Mouse (Mus musculus) c-Kit-negative CD71-positive TER-119-positive erythroid progenitor cells, embryonic 14.5 days (primary cell): ENCODE measurements around the gene Col1a2.

Experiments
- DNase-seq: peaks from one replicate; pipeline ENCODE4 v3.0.0-alpha.2; 2013; ENCODE audit warnings: low read depth, low spot score

Col1a2 gene

GRCm38 (mm10) chr6:4521031-4521430 lies 16.4 kb downstream of the Col1a2 start:
- no peak for DNase-seq

- DNase-seq = no peak
Observed at GRCm38 (mm10) chr6:4528439-4528838, 23.8 kb downstream of the Col1a2 start.

- no peak for DNase-seq
Observed at GRCm38 (mm10) chr6:4530986-4531385, 26.4 kb downstream of the Col1a2 start.

- no peak for DNase-seq
Observed at GRCm38 (mm10) chr6:4532898-4533297, 28.3 kb downstream of the Col1a2 start.

- DNase-seq = no peak
Observed at GRCm38 (mm10) chr6:4534462-4535079, 30.0 kb downstream of the Col1a2 start.

GRCm38 (mm10) chr6:4541926-4542715 lies 37.5 kb downstream of the Col1a2 start:
- no peak for DNase-seq

GRCm38 (mm10) chr6:4544554-4544953 lies 39.9 kb downstream of the Col1a2 start:
- no peak for DNase-seq

GRCm38 (mm10) chr6:4545727-4546126 lies 41.1 kb downstream of the Col1a2 start:
- peak; percentile 5 for DNase-seq

GRCm38 (mm10) chr6:4548894-4549293 lies 44.3 kb downstream of the Col1a2 start:
- DNase-seq = no peak

GRCm38 (mm10) chr6:4549846-4550548 lies 45.4 kb downstream of the Col1a2 start:
- no peak for DNase-seq

GRCm38 (mm10) chr6:4550549-4550915 lies 45.9 kb downstream of the Col1a2 start:
- no peak for DNase-seq

- no peak for DNase-seq
Observed at GRCm38 (mm10) chr6:4555366-4555765, 50.8 kb downstream of the Col1a2 start.

- no peak for DNase-seq
Observed at GRCm38 (mm10) chr6:4557086-4557485, 52.5 kb downstream of the Col1a2 start.

- DNase-seq = no peak
Observed at GRCm38 (mm10) chr6:4557678-4558077, 53.1 kb downstream of the Col1a2 start.

GRCm38 (mm10) chr6:4561156-4561555 lies 56.5 kb downstream of the Col1a2 start:
- no peak for DNase-seq

GRCm38 (mm10) chr6:4561621-4562020 lies 57.0 kb downstream of the Col1a2 start:
- DNase-seq = no peak

- no peak for DNase-seq
Observed at GRCm38 (mm10) chr6:4562401-4562800, 57.8 kb downstream of the Col1a2 start.

GRCm38 (mm10) chr6:4563477-4563876 lies 58.9 kb downstream of the Col1a2 start:
- no peak for DNase-seq

- no peak for DNase-seq
Observed at GRCm38 (mm10) chr6:4570412-4570811, 65.8 kb downstream of the Col1a2 start.

- no peak for DNase-seq
Observed at GRCm38 (mm10) chr6:4577756-4578155, 73.1 kb downstream of the Col1a2 start.

- DNase-seq = no peak
Observed at GRCm38 (mm10) chr6:4578343-4578742, 73.7 kb downstream of the Col1a2 start.

- no peak for DNase-seq
Observed at GRCm38 (mm10) chr6:4579620-4580019, 75.0 kb downstream of the Col1a2 start.

- DNase-seq = no peak
Observed at GRCm38 (mm10) chr6:4583485-4583884, 78.9 kb downstream of the Col1a2 start.
